Mouse (Mus musculus): ENCODE measurements at regions not wholly inside any gene's neighbourhood (a gene's known extent, or its start where the extent isn't known, plus 50 kb on each side); places are given as distances from the start of the nearest gene placed in this dataset.
A peak's percentile ranks its signal among the peaks of the same experiment; 100 is the strongest.

GRCm38 (mm10) chr8:30916184-30916751, 2512.2 kb upstream of the 5930422O12Rik start:
- Histone ChIP-seq H3K79me2 (replicated peaks; ENCODE audit: control insufficient read depth, insufficient read depth, low read length) (no peaks in the 10 kb centered on the region), H3K27me3 (ENCODE audit: control insufficient read depth, insufficient read depth, low read length) (no peaks in the 10 kb centered on the region), H3K36me3 (ENCODE audit: control insufficient read depth, insufficient read depth, low read length) (no peaks in the 10 kb centered on the region), H3K27ac (no peak overlapping the region), H3K4me3 (peak overlapping the region; percentile 35), H3K9ac (ENCODE audit: low read depth, low read length) (no peak overlapping the region), H3K4me1 (ENCODE audit: control insufficient read depth, insufficient read depth, low read length) (no peaks in the 10 kb centered on the region)
- intact Hi-C loops (cut with DNase I), result no loop called here
- TF ChIP-seq EP300 (IDR thresholded peaks at IDR 0.05; ENCODE audit: insufficient read depth, low read depth, low read length), result no peak
- no peak for TF ChIP-seq CTCF (IDR thresholded peaks at IDR 0.05)
- TF ChIP-seq POLR2A (IDR thresholded peaks at IDR 0.05; ENCODE audit: insufficient read depth, low read depth, low read length), result no peak
- no peak for DNase-seq
- 7% methylated on average over 12 of the region's 12 CpGs for WGBS

- Histone ChIP-seq H3K27me3 (ENCODE audit: control insufficient read depth, insufficient read depth, low read length) (no peaks in the 10 kb centered on the region), H3K27ac (no peak overlapping the region), H3K36me3 (ENCODE audit: control insufficient read depth, insufficient read depth, low read length) (no peaks in the 10 kb centered on the region), H3K9ac (ENCODE audit: low read depth, low read length) (no peak overlapping the region), H3K4me3 (no peak overlapping the region), H3K4me1 (ENCODE audit: control insufficient read depth, insufficient read depth, low read length) (no peaks in the 10 kb centered on the region), H3K79me2 (replicated peaks; ENCODE audit: control insufficient read depth, insufficient read depth, low read length) (no peaks in the 10 kb centered on the region)
- WGBS, result 81% methylated on average over 12 of the region's 12 CpGs
- DNase-seq, result no peak
- TF ChIP-seq CTCF (IDR thresholded peaks at IDR 0.05) (no peak), EP300 (IDR thresholded peaks at IDR 0.05; ENCODE audit: insufficient read depth, low read depth, low read length) (no peak), POLR2A (IDR thresholded peaks at IDR 0.05; ENCODE audit: insufficient read depth, low read depth, low read length) (no peak)
- intact Hi-C loops (cut with DNase I), result no loop called here
Observed at GRCm38 (mm10) chr8:30921451-30921850, 2507.1 kb upstream of the 5930422O12Rik start.

- 30% methylated on average over 18 of the region's 18 CpGs for whole genome bisulfite sequencing
- DNase-seq, result peak; percentile 10 to 31
- intact Hi-C loops (cut with DNase I), result loop anchor here (2.0 kb wide), 1 partner anchor 83 kb away; no protein-coding TSS in a partner anchor
Observed at GRCm38 (mm10) chr8:30923301-30924159, 2505.0 kb upstream of the 5930422O12Rik start.

GRCm38 (mm10) chr8:30924160-30924534, 2504.4 kb upstream of the 5930422O12Rik start:
- H3K36me3 ChIP-seq (ENCODE audit: control insufficient read depth, insufficient read depth, low read length), result no peaks in the 10 kb centered on the region
- no peaks in the 10 kb centered on the region for H3K27me3 ChIP-seq (ENCODE audit: control insufficient read depth, insufficient read depth, low read length)
- H3K9ac ChIP-seq (ENCODE audit: low read depth, low read length), result no peak overlapping the region
- H3K27ac ChIP-seq, result no peak overlapping the region
- 45% methylated on average over 5 of the region's 5 CpGs for WGBS
- DNase-seq, result no peak
- intact Hi-C loops (cut with DNase I), result loop anchor here (2.0 kb wide), 1 partner anchor 83 kb away; no protein-coding TSS in a partner anchor
- no peak overlapping the region for H3K4me3 ChIP-seq
- TF ChIP-seq CTCF (IDR thresholded peaks at IDR 0.05), result no peak
- no peak for TF ChIP-seq POLR2A (IDR thresholded peaks at IDR 0.05; ENCODE audit: insufficient read depth, low read depth, low read length)
- no peak for TF ChIP-seq EP300 (IDR thresholded peaks at IDR 0.05; ENCODE audit: insufficient read depth, low read depth, low read length)
- H3K79me2 ChIP-seq (replicated peaks; ENCODE audit: control insufficient read depth, insufficient read depth, low read length), result no peaks in the 10 kb centered on the region
- no peaks in the 10 kb centered on the region for H3K4me1 ChIP-seq (ENCODE audit: control insufficient read depth, insufficient read depth, low read length)

More at GRCm38 (mm10) chr8:30923301-30924159, 2505.0 kb upstream of the 5930422O12Rik start:
- Histone ChIP-seq H3K4me3 (no peak overlapping the region), H3K27me3 (ENCODE audit: control insufficient read depth, insufficient read depth, low read length) (no peaks in the 10 kb centered on the region), H3K4me1 (ENCODE audit: control insufficient read depth, insufficient read depth, low read length) (no peaks in the 10 kb centered on the region), H3K27ac (no peak overlapping the region), H3K79me2 (replicated peaks; ENCODE audit: control insufficient read depth, insufficient read depth, low read length) (no peaks in the 10 kb centered on the region), H3K9ac (ENCODE audit: low read depth, low read length) (no peak overlapping the region), H3K36me3 (ENCODE audit: control insufficient read depth, insufficient read depth, low read length) (no peaks in the 10 kb centered on the region)
- TF ChIP-seq EP300 (IDR thresholded peaks at IDR 0.05; ENCODE audit: insufficient read depth, low read depth, low read length) (no peak), POLR2A (IDR thresholded peaks at IDR 0.05; ENCODE audit: insufficient read depth, low read depth, low read length) (no peak), CTCF (IDR thresholded peaks at IDR 0.05) (peak; percentile 80)

GRCm38 (mm10) chr8:30924656-30925055, 2503.9 kb upstream of the 5930422O12Rik start:
- DNase-seq, result no peak
- H3K36me3 ChIP-seq (ENCODE audit: control insufficient read depth, insufficient read depth, low read length), result no peaks in the 10 kb centered on the region
- intact Hi-C loops (cut with DNase I), result loop anchor here (2.0 kb wide), 1 partner anchor 84 kb away; no protein-coding TSS in a partner anchor
- no peak for TF ChIP-seq POLR2A (IDR thresholded peaks at IDR 0.05; ENCODE audit: insufficient read depth, low read depth, low read length)
- TF ChIP-seq CTCF (IDR thresholded peaks at IDR 0.05), result no peak
- 67% methylated on average over 6 of the region's 6 CpGs for WGBS
- no peaks in the 10 kb centered on the region for H3K4me1 ChIP-seq (ENCODE audit: control insufficient read depth, insufficient read depth, low read length)
- no peak overlapping the region for H3K9ac ChIP-seq (ENCODE audit: low read depth, low read length)
- no peak overlapping the region for H3K4me3 ChIP-seq
- no peaks in the 10 kb centered on the region for H3K79me2 ChIP-seq (replicated peaks; ENCODE audit: control insufficient read depth, insufficient read depth, low read length)
- H3K27me3 ChIP-seq (ENCODE audit: control insufficient read depth, insufficient read depth, low read length), result no peaks in the 10 kb centered on the region
- no peak overlapping the region for H3K27ac ChIP-seq
